Mouse (Mus musculus): ENCODE data around the gene Mvp.

The Mvp gene

DNA sequence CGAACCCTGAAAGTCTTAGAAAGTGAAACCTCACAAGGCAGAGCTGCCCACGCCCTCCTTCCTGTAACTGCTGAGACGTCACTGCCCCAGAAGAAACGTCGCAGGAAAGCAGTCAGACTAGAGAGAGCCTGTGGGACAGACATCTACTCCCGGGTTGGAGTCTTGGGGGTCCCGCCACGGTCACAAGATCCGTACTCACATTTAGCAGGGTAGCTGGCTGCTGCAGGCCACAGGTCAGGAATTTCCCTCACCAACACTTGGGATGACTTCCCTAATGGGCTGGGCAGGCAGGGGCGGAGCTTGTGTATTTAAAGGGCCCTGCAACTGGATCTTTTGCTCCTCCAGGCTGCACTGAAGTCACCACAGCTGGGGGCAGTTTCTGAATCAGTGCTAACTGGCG, at the start of gene Mvp:
TSS of gene Mvp (minus strand) at position 302 of the 400 bp plus-strand sequence.
- peak; percentile 53 for DNase-seq (ENCODE audit: low spot score)

DNA sequence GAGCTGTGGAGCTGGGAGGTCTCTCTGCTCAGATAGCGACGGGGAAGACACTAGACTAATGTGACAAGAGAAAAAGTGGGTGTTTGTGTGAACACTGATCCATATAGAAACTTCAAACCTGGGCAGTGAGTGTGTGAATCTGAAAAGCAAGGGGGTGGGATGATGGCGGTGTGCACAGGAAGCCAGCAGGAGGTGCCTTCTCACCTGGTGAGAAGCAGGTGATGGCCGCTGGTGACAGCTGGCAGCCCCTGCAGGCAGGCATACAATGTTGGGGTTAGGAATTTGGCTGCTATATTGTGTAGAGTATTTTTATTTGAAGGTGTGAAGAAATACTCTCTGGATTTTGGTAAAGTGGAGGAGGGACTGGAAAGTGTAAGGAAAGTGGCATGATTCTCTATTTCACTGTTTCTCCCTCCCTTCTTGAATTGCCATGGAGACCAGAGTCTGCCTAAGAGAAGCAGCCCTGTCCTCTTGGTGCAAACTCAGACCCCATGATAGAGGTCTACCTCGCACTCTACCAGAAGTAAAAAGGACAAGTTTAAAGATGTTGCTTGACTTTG, 40.7 kb upstream of the Mvp start:
- no peak for DNase-seq (ENCODE audit: low spot score)

DNA sequence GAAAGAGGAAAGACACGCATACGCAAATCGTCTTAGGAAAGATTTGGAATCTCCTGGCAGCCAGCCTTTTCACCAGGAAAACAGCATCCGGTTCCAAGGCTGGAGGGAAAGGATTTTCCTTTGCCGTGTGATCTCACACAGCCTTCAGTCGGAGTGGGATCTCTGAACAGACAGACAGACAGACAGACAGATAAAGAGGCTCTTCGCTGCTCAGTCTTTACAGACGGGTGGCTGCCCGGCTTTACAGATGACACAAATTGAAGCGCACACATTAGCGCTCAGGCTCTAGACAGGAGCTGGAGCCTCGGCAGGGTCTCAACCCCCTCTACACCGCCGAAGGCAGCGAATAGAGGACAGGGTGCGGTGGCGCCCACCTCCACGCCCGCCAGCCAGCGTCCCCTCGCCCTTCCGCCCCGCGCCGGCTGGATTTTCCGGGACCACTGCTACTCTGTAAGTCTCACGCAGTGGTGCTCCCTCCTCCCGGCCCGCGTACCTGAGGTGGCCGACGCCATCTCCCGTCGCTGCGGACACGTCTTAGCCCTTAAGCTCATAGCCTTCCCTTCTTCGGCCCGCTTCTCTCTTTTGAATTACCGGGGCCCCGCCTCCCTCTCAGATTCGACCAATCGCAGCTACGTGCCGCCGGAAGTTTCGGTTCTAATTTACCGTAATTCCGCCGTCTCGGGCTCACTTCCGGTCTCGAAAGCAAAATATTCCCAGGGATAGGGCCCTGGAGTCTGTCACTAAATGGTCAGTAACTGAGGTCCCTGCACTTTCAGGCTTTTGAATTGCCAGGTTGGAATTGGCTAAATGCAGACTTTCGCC, 27.6 kb upstream of the Mvp start, which contains the start of gene Kif22:
TSS of gene Kif22 (minus strand) at position 621 of the 822 bp plus-strand sequence.
- DNase-seq (ENCODE audit: low spot score): peak; percentile 78

DNA sequence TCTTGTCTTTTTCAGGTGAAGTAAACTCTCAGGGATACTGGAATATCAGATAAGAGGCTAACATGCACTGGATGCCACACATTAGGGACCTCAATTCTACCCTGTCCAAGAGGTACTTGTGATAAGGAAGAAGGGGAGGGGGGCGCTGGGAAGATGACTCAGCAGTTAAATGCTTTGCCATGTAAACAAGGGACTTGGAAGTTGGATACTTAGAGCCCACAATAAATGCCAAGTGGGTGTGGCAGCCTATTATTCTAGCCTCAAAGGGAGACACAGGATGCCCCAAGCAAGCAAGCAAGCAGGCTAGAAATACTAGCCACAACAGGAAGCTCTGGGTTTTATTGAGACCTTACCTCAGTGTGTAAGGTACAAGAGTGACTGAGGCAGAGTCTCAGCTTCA, 16.8 kb upstream of the Mvp start:
- DNase-seq (ENCODE audit: low spot score): no peak

DNA sequence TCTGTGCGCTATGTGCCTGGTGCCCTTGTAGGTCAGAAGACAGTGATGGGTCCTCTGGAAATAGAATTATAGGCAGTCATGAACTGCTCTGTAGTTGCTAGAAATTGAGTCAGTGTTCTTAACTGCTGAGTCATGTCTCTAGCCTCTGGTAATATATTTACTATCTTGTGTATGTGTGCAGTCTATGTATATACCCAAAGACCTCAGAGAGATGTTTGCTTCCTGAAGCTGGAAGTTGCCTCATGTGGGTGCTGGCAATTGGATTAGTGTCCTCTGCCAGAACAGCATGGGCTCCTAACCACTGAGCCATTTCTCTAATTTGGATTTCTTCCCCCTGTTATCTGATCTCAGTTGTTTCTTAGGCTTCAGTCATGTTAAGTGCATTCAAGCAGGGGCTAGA, 15.8 kb upstream of the Mvp start:
- no peak for DNase-seq (ENCODE audit: low spot score)

DNA sequence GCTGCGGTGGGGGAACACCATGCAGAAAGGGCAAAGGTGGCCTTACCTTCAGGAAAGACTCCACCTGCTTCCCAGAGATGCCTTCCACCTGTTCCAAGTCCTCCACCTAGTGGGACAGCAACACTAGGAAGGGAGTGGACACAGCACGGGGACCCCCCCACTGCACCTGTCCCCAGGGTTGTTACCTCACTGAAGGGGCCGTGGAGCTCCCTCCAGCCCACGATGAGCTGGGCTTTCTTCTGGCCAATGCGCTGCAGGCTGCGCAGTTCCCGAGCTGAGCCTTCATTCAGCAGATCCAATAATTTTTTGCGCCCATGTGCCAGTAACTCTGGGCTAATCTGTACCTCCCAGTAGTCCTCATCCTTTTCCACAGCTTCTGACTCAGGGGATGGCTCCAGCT, 13.5 kb upstream of the Mvp start:
- no peak for DNase-seq (ENCODE audit: low spot score)

DNA sequence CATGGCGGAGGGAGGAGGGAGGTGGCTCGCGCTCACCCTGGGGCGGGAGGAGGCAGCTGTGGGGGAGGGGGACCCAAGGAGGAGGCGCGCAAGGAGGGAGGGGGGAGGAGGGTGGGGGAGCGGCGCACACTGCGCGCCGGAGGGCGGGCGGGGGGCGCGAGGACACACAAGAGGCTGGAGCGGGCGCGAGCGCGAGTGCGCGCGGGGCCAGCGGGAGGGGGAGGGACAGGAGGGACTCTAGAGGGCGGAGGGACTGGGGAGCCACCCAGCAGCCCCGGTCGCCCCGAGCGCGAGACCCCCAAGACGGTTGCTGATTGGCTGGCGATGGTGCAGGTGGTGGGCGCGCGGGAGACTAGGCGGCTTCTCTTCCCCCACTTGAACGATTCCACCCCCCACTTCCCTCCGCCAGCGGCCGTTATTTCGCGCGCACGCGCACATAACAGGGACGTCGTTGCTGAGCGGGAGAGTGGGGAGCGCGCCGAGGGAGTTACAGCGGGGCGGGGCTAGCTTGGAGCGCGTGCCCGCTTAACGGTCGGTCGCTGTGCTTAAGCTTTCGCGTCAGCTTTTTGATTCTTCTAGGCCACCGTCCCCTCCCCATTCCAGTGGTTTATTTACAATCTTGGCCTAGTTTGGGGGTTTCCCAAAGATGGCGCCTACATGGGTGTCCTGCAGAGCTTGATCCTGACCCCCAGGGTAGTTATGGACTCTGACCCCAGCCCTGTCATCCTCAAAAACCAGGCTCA, 12.7 kb upstream of the Mvp start, which contains the start of gene Maz:
TSS of gene Maz (minus strand) at position 54 of the 743 bp plus-strand sequence.
- peak; percentile 98 for DNase-seq (ENCODE audit: low spot score)

DNA sequence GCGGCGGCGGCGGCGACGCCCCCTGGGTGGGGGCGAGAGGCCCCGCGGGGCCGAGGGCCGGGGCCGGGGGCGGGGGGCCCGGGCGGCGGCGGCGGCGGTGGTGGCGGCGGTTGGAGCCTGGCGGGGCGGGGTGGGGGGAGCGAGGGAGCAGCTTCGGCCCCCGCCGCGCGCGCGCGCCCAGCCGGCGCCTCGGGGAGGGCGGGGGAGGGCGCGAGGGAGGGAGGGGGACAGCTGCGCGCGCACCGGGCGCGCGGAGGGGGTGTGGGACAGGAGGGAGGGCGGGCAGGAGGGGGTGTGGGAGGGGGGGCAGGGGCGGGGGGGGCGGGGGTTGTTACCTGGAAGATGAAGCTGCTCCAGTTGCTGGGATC, 12.2 kb upstream of the Mvp start:
- no peak for DNase-seq (ENCODE audit: low spot score)

DNA sequence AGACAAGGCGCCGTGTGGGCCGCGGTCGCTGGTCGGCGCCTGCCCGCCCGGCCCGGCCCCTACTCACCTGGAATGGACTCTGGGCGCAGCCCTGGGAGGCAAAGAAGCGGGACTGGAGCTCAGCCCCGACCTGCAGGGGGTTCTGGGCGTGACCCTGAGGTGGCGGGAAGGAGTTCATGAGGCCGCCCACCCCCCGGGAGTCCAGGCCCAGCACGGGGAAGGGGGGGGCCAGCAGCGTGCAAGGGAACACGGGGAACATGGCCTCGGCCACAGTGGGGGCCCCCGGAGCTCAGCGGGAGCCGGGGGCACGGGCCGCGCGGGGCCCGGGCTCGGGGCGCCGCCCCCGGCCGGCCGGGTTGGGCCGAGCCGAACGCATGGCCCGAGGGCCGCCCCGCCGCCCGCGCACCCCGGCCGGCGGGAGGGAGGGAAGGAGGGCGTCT, 11.8 kb upstream of the Mvp start:
- DNase-seq (ENCODE audit: low spot score): peak; percentile 66

DNA sequence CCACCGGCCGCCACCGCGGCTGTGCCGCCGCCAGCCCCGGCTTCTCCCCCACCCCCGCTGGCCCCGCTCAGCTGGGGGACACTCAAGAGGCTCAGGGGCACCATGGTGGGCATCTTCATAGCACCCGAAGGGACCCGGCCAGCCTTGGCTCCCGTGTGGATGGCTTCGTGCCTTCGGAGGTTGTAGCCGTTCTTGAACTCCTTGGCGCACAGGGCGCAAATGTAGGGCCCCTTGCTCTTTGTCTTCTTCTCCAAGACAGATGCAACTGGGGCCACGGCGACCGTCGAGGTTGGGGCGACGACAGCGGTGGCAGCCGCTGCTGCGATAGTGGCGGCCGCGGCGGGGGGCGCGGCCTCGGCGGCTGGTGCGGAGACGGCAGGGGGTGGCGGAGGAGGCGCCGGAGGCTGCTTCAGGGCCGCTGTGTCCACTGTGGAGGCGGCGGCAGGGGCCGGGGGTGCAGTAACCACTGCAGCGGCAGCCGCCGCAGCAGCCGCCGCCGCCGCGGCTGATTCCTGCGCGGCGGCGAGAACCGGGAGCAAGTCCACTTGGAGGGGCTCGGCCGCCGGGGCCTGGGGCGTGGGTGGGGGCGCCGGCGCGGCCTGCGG, 11.2 kb upstream of the Mvp start:
- no peak for DNase-seq (ENCODE audit: low spot score)

DNA sequence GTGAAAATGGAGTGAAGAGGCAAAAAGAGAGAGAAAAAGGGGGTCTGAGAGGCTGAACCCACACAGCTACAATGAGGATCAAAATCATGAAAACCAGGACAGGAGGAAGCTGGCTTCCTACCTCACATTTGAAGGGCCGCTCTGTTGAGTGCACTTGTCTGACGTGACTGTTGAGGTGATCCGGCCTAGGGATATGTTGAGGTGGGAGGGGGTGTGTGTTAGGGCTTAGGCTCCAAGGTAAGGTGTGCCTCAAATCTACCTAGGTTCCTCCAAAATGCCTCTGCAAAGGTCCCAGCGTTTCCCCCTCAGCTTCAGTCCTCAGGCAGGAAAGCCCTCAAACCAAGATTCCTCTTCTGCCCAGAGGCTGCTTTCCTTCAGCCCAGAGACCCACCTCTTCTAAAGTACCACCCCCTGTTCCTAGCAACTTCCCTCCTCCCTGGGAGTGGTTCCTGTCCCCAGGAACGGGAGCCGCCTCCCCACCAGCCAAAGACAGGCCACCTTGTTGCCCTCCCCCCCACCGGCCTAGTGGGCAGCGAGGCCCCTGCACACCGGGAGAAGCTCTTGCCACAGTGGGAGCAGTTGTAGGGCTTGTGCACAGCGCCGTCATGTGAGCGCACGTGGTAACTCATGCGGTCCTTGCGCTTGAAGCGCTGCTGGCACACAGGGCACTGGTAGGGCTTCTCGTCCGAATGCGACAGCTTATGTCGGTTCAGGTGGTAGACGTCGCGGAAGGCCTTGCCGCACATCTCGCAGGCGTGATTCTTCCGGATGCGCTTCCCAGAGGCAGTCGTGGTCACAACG, 10.5 kb upstream of the Mvp start:
- DNase-seq (ENCODE audit: low spot score): peak; percentile 75

DNA sequence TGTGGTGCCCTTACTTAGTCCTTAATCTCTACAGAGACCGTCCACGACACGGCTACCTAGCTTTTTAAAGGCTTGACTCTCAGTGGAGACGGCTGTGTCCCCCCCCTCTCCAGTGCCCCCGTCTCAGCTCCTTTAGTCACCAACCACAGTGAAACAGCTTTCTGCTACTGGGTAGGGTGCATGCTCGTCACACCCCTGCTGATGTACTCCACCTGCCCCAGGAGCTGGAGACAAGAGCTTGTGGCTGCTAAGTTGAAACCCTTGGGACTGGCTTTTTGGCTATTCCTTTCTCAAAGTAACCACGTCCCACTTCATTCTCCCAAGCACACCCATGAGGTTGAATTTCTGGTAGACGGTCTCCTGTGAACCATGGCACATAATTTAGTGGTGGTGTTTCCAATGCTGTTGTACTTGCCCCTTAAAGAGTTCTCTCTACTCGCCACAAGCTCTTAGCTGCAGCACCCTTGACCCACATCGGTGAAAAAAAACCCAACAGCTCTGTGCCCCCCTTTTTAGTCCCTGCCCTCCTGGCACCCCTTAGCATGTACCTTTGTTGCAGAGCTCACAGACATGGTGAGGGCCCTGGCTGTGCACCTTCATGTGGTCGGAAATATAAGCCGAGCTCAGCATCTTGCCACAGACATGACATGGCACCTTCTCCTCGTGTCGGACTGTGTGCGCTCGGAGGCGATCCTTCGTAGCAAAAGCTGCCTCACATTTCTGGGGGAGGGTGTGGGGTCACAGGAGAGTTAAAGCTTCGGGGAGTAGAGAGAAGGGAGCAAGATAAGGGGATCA, 9.7 kb upstream of the Mvp start:
- no peak for DNase-seq (ENCODE audit: low spot score)

DNA sequence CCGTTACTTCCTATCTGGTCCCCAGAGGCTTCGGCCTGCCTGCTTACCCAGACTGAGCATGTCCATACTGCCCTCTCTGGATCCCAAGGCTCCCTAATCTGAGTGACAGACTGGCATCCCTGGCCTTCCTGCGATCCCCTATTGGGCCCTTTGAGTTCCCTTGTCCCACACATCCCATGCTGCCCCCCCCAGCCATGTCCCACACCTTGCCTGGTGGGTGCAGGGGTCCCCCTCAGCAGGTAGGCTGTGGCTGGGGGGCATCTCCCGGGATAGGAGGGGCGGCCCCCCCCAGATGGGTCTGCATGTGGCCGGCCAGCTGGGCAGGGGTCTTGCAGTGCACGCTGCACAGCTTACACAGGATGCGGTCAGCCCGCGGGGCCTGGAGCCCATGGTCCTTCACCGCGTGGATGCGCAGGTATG, 8.9 kb upstream of the Mvp start:
- no peak for DNase-seq (ENCODE audit: low spot score)

DNA sequence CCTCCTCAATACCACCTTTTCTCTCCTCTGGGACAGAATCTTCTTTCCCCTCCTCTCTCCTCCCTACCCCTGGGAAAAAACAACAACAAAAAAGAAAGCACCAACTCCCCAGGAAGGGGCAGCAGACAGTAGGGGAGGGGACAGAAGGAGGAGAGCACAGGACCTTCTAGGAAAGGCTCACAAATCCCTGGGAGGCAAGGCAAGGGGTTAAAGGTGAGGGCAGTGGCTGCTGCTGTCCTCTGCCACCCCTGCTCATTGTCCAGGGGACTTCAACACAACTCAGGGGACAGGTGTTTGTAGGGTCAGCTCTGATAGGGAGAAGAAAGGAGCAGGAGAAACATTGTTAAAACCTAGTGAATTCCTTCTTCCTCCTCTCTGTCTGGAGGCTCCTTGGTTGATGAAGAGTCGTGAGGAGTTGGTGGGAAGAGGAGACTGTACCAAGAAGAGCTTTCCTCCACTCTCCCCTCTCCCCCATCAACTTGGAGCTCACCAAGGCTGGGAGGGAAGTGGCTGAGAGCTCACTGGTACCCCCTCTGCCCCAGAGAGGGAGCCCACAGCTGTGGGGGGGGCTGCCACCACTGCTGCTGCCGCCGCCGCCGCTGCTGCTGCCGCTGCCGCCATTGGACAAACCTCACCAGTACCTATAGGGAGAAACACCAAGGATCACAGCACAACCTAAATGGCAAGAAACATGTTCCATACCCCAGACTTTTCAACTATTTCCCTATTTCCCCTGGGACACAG, 8.3 kb upstream of the Mvp start:
- DNase-seq (ENCODE audit: low spot score): no peak

DNA sequence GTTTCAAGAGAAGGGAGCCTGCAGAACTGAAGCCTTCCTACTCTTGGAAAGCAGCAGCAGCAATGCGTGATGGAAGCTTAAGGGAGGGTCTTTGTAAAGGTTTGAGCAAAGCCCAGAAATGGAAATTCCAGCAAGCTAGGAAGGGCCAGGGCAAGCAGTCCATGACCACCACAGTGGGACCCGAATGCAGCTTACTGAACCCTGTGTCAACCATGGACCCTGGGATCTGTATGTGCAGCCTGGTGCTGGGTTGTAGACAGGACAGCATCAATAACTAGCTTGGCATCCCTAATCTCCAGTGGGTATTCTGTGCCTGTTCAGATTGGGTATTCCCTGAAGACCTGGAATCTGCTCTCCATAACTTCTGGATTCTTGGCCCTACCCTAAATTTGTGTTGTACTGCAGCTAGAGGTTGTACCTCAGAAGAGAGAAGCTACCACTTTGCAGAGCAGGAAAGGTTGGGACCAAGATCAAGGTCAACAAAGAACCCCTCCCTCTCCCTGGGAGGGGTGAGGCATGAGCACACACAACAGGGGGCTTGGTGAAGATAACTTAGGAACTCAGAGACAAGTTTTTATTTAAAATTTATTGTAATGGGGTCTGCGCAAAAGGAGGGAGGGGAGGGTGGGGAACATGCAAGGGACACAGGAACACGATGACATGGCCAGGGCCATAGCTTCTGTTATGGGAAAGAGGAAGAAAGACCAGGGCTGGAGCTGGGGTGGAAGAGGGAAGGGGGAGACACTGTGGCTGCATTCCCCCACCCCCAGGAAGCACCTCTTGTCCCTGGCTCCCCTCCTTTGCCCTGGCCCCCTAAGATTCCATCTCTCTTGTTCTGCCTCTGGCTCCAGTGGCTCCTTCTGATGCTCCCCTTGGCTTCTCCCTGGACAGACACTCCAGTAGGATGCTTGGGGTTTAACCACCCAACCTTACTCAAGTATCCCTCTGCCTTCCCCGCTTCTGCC, 7.4 kb upstream of the Mvp start:
- no peak for DNase-seq (ENCODE audit: low spot score)

DNA sequence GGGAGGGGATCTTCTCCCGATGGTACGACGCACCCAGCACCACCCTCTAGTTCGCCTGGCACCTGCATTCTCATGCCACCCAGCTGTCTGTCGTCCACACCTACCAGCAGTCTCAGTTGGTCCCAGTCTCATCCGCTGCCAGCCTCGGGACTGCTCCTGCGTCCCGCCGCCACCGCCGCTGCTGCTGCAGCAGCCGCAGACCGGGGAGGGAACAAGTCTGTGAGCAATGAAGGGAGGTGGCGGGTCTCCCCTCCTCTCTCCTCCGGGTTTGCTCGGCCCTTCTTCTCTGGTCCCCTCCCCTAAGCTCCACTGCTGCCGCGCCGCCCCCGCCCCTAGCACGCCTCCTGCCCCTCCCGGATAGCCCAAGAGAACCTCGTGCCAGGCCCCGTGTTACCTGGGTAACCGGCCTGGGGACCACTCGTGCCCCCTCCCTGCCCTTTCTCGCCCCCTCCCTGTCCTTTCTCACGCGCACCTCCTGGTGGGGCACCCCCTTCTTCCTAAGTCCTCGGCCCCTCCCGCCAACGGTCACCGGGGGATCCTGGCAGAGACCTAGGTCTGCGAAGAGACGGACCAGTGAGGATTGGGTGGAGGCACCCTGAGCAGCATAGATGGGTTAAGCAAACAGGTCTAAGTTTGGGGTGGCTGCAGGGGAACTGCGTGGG, 6.6 kb upstream of the Mvp start, which contains the start of the genes Gm42742 and Prrt2:
TSS of gene Gm42742 (minus strand) at position 197 of the 662 bp plus-strand sequence.
TSS of gene Prrt2 (minus strand) at position 311 of the 662 bp plus-strand sequence.
- no peak for DNase-seq (ENCODE audit: low spot score)

DNA sequence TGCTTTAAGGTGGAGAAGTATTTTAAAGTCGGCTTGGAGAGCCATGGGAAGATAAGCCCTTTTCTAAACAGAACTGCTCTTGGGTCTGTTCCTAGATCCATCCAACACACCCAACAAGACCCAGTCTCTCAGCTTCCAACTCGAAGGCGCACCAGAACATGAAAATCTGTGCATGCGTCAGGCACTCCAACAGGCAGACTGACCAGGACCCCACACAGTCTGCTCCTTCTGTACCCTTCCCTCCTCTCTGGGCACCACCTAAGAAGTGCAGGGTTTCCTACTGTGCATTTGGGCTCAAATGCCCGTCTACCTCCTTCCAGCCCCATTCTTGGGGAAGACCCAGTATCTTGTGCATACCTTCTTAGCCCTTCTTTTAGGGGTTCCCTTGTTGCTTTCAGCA, 6.1 kb upstream of the Mvp start:
- DNase-seq (ENCODE audit: low spot score): no peak

DNA sequence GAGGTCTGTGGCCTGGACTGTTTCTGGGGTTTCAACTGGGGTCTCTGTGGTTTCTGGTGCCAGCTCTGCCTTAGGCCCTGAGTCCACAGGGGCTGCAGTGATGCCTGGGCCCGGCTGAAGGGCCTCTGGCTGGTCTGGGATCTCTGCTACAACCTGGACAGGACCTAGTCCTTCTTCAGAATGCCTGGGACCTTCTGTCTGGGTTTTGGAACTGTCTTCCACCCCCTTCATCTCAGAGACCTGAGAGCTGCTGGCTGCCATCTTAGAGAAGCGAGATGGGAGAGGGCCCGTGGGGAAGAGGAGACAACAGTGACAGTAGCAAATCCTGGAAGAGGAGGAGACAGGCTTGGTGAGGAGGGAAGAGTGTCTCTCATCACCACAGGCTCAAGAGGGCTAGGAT, 5.6 kb upstream of the Mvp start:
- DNase-seq (ENCODE audit: low spot score): no peak
